Mouse (Mus musculus) bone marrow, adult 2 months (tissue): ENCODE results near the gene Afap1.

ENCODE experiments used
- CTCF ChIP-seq: fragments of 200-500 bp; IDR thresholded peaks from 2 replicates; pipeline ENCODE4 v1.5.1; 2011; ENCODE audit warnings: low read length, control low read depth; ENCODE audit not compliant: control insufficient read depth, insufficient read depth
- POLR2A ChIP-seq: fragments of 200-500 bp; IDR thresholded peaks from 2 replicates; pipeline ENCODE4 v1.6.1; 2011; ENCODE audit warnings: low read depth, mild to moderate bottlenecking, control low read depth, low read length, borderline replicate concordance; ENCODE audit not compliant: control insufficient read depth

- no peak for TF ChIP-seq CTCF
- TF ChIP-seq POLR2A, result no peak
Observed at GRCm38 (mm10) chr5:35985611-35986010, 92.5 kb downstream of the Afap1 start.
